Mouse (Mus musculus) stomach, embryonic 14.5 days (tissue): ENCODE measurements around the gene Gm5861. TPM values are rescaled to one million over a fixed set of nuclear protein-coding genes. Genes with fewer than 3 reads are reported as not detected.
"Not testable (repeated sequence)": the region's sequence is repeated elsewhere in the genome, so short reads cannot be mapped to it uniquely, and the experiment has no call there.

Source experiments
- ATAC-seq: fragments of 200-750 bp; cut with Nextera tagmentation; 2 replicates; pipeline ENCODE4 v1.8.0; 2017; ENCODE audit warnings: low read depth, moderate TSS enrichment; ENCODE audit not compliant: insufficient number of reproducible peaks, insufficient read depth, low FRiP score
- H3K27ac ChIP-seq: fragments of 300-500 bp; sonication (generic); 2 replicates; pipeline ENCODE4 v1.5.1; 2014; ENCODE audit warnings: mild to moderate bottlenecking, low read length, moderate library complexity, mixed read lengths
- H3K27me3 ChIP-seq: fragments of 300-500 bp; sonication (generic); 2 replicates; pipeline ENCODE4 v1.6.1; 2014; ENCODE audit warnings: low read length, control low read depth, mixed read lengths; ENCODE audit not compliant: control insufficient read depth, insufficient read depth
- H3K36me3 ChIP-seq: fragments of 300-500 bp; sonication (generic); 2 replicates; pipeline ENCODE4 v1.6.1; 2014; ENCODE audit warnings: mild to moderate bottlenecking, control low read depth, low read length, moderate library complexity, mixed read lengths; ENCODE audit not compliant: control insufficient read depth, insufficient read depth
- H3K4me1 ChIP-seq: fragments of 300-500 bp; sonication (generic); 2 replicates; pipeline ENCODE4 v1.6.1; 2014; ENCODE audit warnings: low read length, control low read depth, mixed read lengths; ENCODE audit not compliant: control insufficient read depth, insufficient read depth
- H3K4me2 ChIP-seq: fragments of 300-500 bp; sonication (generic); replicated peaks from 2 replicates; pipeline ENCODE4 v1.6.1; 2014; ENCODE audit warnings: low read depth, low read length, control low read depth
- H3K4me3 ChIP-seq: fragments of 300-500 bp; sonication (generic); 2 replicates; pipeline ENCODE4 v1.5.1; 2014; ENCODE audit warnings: low read depth, low read length, control low read depth
- H3K9ac ChIP-seq: fragments of 300-500 bp; sonication (generic); replicated peaks from 2 replicates; pipeline ENCODE4 v1.6.1; 2014; ENCODE audit warnings: low read depth, mild to moderate bottlenecking, control low read depth, low read length, moderate library complexity, mixed read lengths
- H3K9me3 ChIP-seq: fragments of 300-500 bp; sonication (generic); 2 replicates; pipeline ENCODE4 v1.6.1; 2016; ENCODE audit warnings: low read depth, low read length, control low read depth; ENCODE audit not compliant: control insufficient read depth
- WGBS: fragments of 180-500 bp; shearing (Covaris S2); extraction: QIAGEN DNeasy Blood & Tissue Kit; methylation state at CpG from one replicate; pipeline ENCODE4 v1.1.7; 2014; 5-methylcytosine and 5-hydroxymethylcytosine counted together
- polyA plus RNA-seq: library from polyadenylated mRNA; unstranded; fragments of >200 nt; fragmentation: Nextera tagmentation; extraction: Ambion mirVana; gene quantifications from 2 replicates; pipeline ENCODE4 v1.2.1, GENCODE M21; 2014

Gene Gm5861
- 0.38 TPM in 1 of 2 replicates, not detected in the other for polyA plus RNA-seq

GRCm38 (mm10) chr5:11182772-11183171 is at the start of gene Gm5861:
Gene Gm5861, plus strand, starts transcription at chr5:11183072.
- H3K9ac ChIP-seq, H3K36me3 ChIP-seq, H3K27ac ChIP-seq, H3K4me1 ChIP-seq, H3K4me3 ChIP-seq, H3K27me3 ChIP-seq, ATAC-seq, H3K4me2 ChIP-seq, H3K9me3 ChIP-seq: not testable (repeated sequence)
- 74% methylated on average over 2 of the region's 3 CpGs for WGBS

GRCm38 (mm10) chr5:11138031-11138430 is 44.8 kb upstream of the Gm5861 start:
- not testable (repeated sequence) for ATAC-seq, H3K9me3 ChIP-seq, H3K27ac ChIP-seq, H3K4me2 ChIP-seq, H3K4me1 ChIP-seq, H3K36me3 ChIP-seq, H3K4me3 ChIP-seq, H3K27me3 ChIP-seq, H3K9ac ChIP-seq
- WGBS: 96% methylated on average over 12 of the region's 12 CpGs

Other genes with a start within 250 kb of the Gm5861 start
- not detected in 2 replicates for gene Gm8871, start 235.3 kb upstream of the Gm5861 start, polyA plus RNA-seq
- gene Gm8857, start 235.3 kb upstream of the Gm5861 start, polyA plus RNA-seq: not detected in 2 replicates
- gene Gm8879, start 55.4 kb upstream of the Gm5861 start, polyA plus RNA-seq: not detected in 2 replicates
- gene Gm8890, start 73.0 kb downstream of the Gm5861 start, polyA plus RNA-seq: not detected in 2 replicates
- gene Speer1, start 158.4 kb downstream of the Gm5861 start, polyA plus RNA-seq: not detected in 2 replicates
- gene Gm8897, start 233.3 kb downstream of the Gm5861 start, polyA plus RNA-seq: not detected in 2 replicates